Mouse (Mus musculus) testis, adult 2 months (tissue): ENCODE measurements around the gene Cblb.

Source experiments
- CTCF ChIP-seq: fragments of 200-500 bp; IDR thresholded peaks from 2 replicates; pipeline ENCODE4 v1.5.1; 2012; ENCODE audit warnings: low read depth, mild to moderate bottlenecking, inconsistent platforms, low read length, moderate library complexity; ENCODE audit not compliant: control insufficient read depth, insufficient read depth, insufficient replicate concordance
- POLR2A ChIP-seq: fragments of 200-500 bp; IDR thresholded peaks from 2 replicates; pipeline ENCODE4 v1.6.1; 2012; ENCODE audit warnings: low read depth, mild to moderate bottlenecking, inconsistent platforms, low read length, moderate library complexity; ENCODE audit not compliant: control insufficient read depth

- TF ChIP-seq CTCF (no peak), POLR2A (no peak)
Observed at GRCm38 (mm10) chr16:52051106-52051505, 20.1 kb downstream of the Cblb start.
